In genomic region chr4:118401918-118402317, GRCm38 (mm10) we compare ENCODE assay signal across 26 mouse cellular contexts. TPM values are rescaled to one million over a fixed set of nuclear protein-coding genes. Genes with fewer than 3 reads are reported as not detected.
DNase-seq lines count a peak whose midpoint lies in the region; ATAC-seq and TF ChIP-seq lines count a peak whose summit lies in the region.
"Had no signal": no experiment of that assay in that cellular context is flagged by ENCODE, and none has a peak within 500 bp of the region (broad histone marks: within the 10 kb centered on the region; RNA-seq: fewer than 3 reads in every experiment).

No protein-coding gene starts in this region.

- H3K9ac ChIP-seq in heart, embryonic 16.5 days (ENCODE audit: low read length), result no peak overlapping the region
- no peak overlapping the region for H3K9ac ChIP-seq in liver, embryonic 14.5 days (replicated peaks)
- no peak overlapping the region for H3K9ac ChIP-seq in hindbrain, embryonic 11.5 days (ENCODE audit: low read depth, low read length)
- H3K9ac ChIP-seq: hindbrain, embryonic 12.5 days; kidney, embryonic 15.5 days; limb, embryonic 12.5 days; lung, embryonic 15.5 days; neural tube, embryonic 15.5 days had no signal

- WGBS in heart, embryonic 16.5 days, result 62% methylated on average over 5 of the region's 5 CpGs
- 34% methylated on average over 5 of the region's 5 CpGs for WGBS in liver, embryonic 14.5 days (ENCODE audit: insufficient replicate concordance)
- WGBS in hindbrain, embryonic 11.5 days, result 89% methylated on average over 5 of the region's 5 CpGs

- H3K27ac ChIP-seq in heart, embryonic 16.5 days (ENCODE audit: low read length), result 0 out of 2 replicates have a peak overlapping the region, but pooled peaks have one; percentile 18
- H3K27ac ChIP-seq in liver, embryonic 14.5 days, result no peak overlapping the region
- no peak overlapping the region for H3K27ac ChIP-seq in hindbrain, embryonic 11.5 days (ENCODE audit: low read depth, low read length)
- H3K27ac ChIP-seq: heart, adult 2 months; hindbrain, embryonic 12.5 days; kidney, embryonic 15.5 days; limb, embryonic 12.5 days; lung, embryonic 15.5 days; midbrain, embryonic 10.5 days; neural tube, embryonic 15.5 days had no signal

- H3K36me3 ChIP-seq in heart, embryonic 16.5 days (ENCODE audit: control insufficient read depth, insufficient read depth), result peaks cover 63% of the 10 kb centered on the region
- H3K36me3 ChIP-seq in liver, embryonic 14.5 days (replicated peaks; ENCODE audit: control insufficient read depth, insufficient read depth, low read depth), result peaks cover 19% of the 10 kb centered on the region
- H3K36me3 ChIP-seq in hindbrain, embryonic 11.5 days (ENCODE audit: control insufficient read depth, insufficient read depth, low read length), result 0 out of 2 replicates have a peak, but pooled peaks cover 6% of the 10 kb centered on the region

- ATAC-seq in heart, embryonic 16.5 days (replicated peaks; ENCODE audit: extremely low read depth, insufficient read depth, low FRiP score), result no peak
- ATAC-seq in erythroblast, adult 5-6 weeks (replicated peaks; ENCODE audit: low FRiP score, poor library complexity, severe bottlenecking), result peak; percentile 26; the same call in 1 of the 2 replicates
- peak; percentile 81 for ATAC-seq in liver, embryonic 14.5 days (ENCODE audit: insufficient read depth)
- no peak for ATAC-seq in hindbrain, embryonic 11.5 days (ENCODE audit: low FRiP score)
- ATAC-seq: activated CD4-positive, CD25-positive, alpha-beta regulatory T cell, adult 4 months had no signal

- no peaks in the 10 kb centered on the region for H3K9me3 ChIP-seq in heart, embryonic 16.5 days (replicated peaks; ENCODE audit: control insufficient read depth, low read length)
- no peaks in the 10 kb centered on the region for H3K9me3 ChIP-seq in liver, embryonic 14.5 days (ENCODE audit: control insufficient read depth, low read length)
- H3K9me3 ChIP-seq in hindbrain, embryonic 11.5 days (ENCODE audit: control insufficient read depth, low read length), result no peaks in the 10 kb centered on the region
- H3K9me3 ChIP-seq: hindbrain, embryonic 12.5 days; kidney, embryonic 15.5 days; limb, embryonic 12.5 days; lung, embryonic 15.5 days; midbrain, embryonic 10.5 days; neural tube, embryonic 15.5 days had no signal

- TF ChIP-seq CTCF in liver, embryonic 14.5 days (IDR thresholded peaks at IDR 0.05; ENCODE audit: low read depth), result no peak

- peak; percentile 59 for TF ChIP-seq EP300 in liver, embryonic 14.5 days (IDR thresholded peaks at IDR 0.05; ENCODE audit: low read depth)

- no peaks in the 10 kb centered on the region for H3K27me3 ChIP-seq in heart, embryonic 16.5 days (ENCODE audit: control insufficient read depth, insufficient read depth, low read length)
- no peaks in the 10 kb centered on the region for H3K27me3 ChIP-seq in liver, embryonic 14.5 days (ENCODE audit: control insufficient read depth, insufficient read depth, low read length)
- no peaks in the 10 kb centered on the region for H3K27me3 ChIP-seq in hindbrain, embryonic 11.5 days (ENCODE audit: control insufficient read depth, insufficient read depth, low read length)
- H3K27me3 ChIP-seq: hindbrain, embryonic 12.5 days; kidney, embryonic 15.5 days; limb, embryonic 12.5 days; lung, embryonic 15.5 days; neural tube, embryonic 15.5 days had no signal

- DNase-seq in adrenal gland, adult (ENCODE audit: inconsistent age in 2 of 2, low spot score in 1 of 2), result peak; percentile 37 to 76
- no peak for DNase-seq in adrenal gland, postnatal 10 days
- no peak for DNase-seq in heart, adult 9 months (ENCODE audit: low spot score in 2 of 2)
- DNase-seq in liver, embryonic 14.5 days (ENCODE audit: low read depth in 3 of 3, low spot score in 3 of 3), result peak in 2 of 3 experiments; percentile 34 to 45
- no peak for DNase-seq in retina, postnatal 1 day
- no peak for DNase-seq in hindbrain, embryonic 11.5 days (ENCODE audit: low spot score)
- DNase-seq: cerebellum, adult 8-10 months; cerebellum, postnatal 36 days; gastrocnemius, postnatal 36 days; heart, adult 2 months; kidney, adult 11 months; kidney, postnatal 36 days; layer of hippocampus, postnatal 36 days; lung, postnatal 4 days; thymus, adult 18-20 months; thymus, postnatal 36 days had no signal

- no peak overlapping the region for H3K4me2 ChIP-seq in heart, embryonic 16.5 days (ENCODE audit: low read depth, low read length)
- H3K4me2 ChIP-seq in liver, embryonic 14.5 days (ENCODE audit: low read depth), result no peak overlapping the region
- H3K4me2 ChIP-seq in hindbrain, embryonic 11.5 days (replicated peaks; ENCODE audit: low read depth, low read length), result no peak overlapping the region
- H3K4me2 ChIP-seq: hindbrain, embryonic 12.5 days; kidney, embryonic 15.5 days; limb, embryonic 12.5 days; lung, embryonic 15.5 days; neural tube, embryonic 15.5 days had no signal

- no peaks in the 10 kb centered on the region; the same call in 1 of the 2 replicates for H3K4me1 ChIP-seq in heart, embryonic 16.5 days (ENCODE audit: control insufficient read depth, insufficient read depth, low read length)
- peaks cover 0 to 9% of the 10 kb centered on the region in 2 experiments; a peak in 2 of 4 replicates for H3K4me1 ChIP-seq in liver, embryonic 14.5 days (replicated peaks; ENCODE audit: control insufficient read depth in 2 of 2, insufficient read depth in 2 of 2, low read length in 1 of 2)
- H3K4me1 ChIP-seq in hindbrain, embryonic 11.5 days (replicated peaks; ENCODE audit: control insufficient read depth, insufficient read depth, low read length), result no peaks in the 10 kb centered on the region
- H3K4me1 ChIP-seq: hindbrain, embryonic 12.5 days; kidney, embryonic 15.5 days; limb, embryonic 12.5 days; lung, embryonic 15.5 days; midbrain, embryonic 10.5 days; neural tube, embryonic 15.5 days had no signal

- no peak overlapping the region for H3K4me3 ChIP-seq in heart, embryonic 16.5 days (ENCODE audit: low read length)
- H3K4me3 ChIP-seq in liver, embryonic 14.5 days (ENCODE audit: insufficient read depth in 1 of 2, low read depth in 2 of 2, low read length in 2 of 2), result no peak overlapping the region
- no peak overlapping the region for H3K4me3 ChIP-seq in hindbrain, embryonic 11.5 days (ENCODE audit: low read depth, low read length)
- H3K4me3 ChIP-seq: heart, adult 2 months; hindbrain, embryonic 12.5 days; kidney, embryonic 15.5 days; limb, embryonic 12.5 days; lung, embryonic 15.5 days; midbrain, embryonic 10.5 days; neural tube, embryonic 15.5 days had no signal

RNA-seq across cellular contexts. Expression of gene Szt2, which starts 7.2 kb away (rescaled TPM):
- total RNA-seq in adrenal gland, postnatal 10 days (2021), result 10 to 100 TPM; 13.1 to 26.3 TPM
- 5.3 and 5.5 TPM in 2 replicates for polyA plus RNA-seq in heart, embryonic 16.5 days (2015; fragmentation: Nextera tagmentation; extraction: Ambion mirVana)
- 13.3 and 14.2 TPM in 2 replicates for total RNA-seq in erythroblast, adult 5-6 weeks (2015; ENCODE audit: low replicate concordance)
- total RNA-seq in erythroblast, adult 5-6 weeks (2017; ENCODE audit: low replicate concordance), result 14.1 and 21.6 TPM in 2 replicates
- 5.8 and 5.9 TPM in 2 replicates for polyA plus RNA-seq in liver, embryonic 14.5 days (2012; rRNA removed)
- 2.2 and 2.6 TPM in 2 replicates for polyA plus RNA-seq in liver, embryonic 14.5 days (2014; fragmentation: Nextera tagmentation; extraction: Ambion mirVana)
- 9.3 and 12.9 TPM in 2 replicates for polyA plus RNA-seq in hindbrain, embryonic 11.5 days (2014; fragmentation: Nextera tagmentation; extraction: Ambion mirVana)

RNA-seq across cellular contexts. Expression of gene Med8, which starts 7.2 kb away (rescaled TPM):
- total RNA-seq in adrenal gland, postnatal 10 days (2021), result 10 to 100 TPM; 63.3 to 73.5 TPM
- polyA plus RNA-seq in heart, embryonic 16.5 days (2015; fragmentation: Nextera tagmentation; extraction: Ambion mirVana), result 67.8 and 70.6 TPM in 2 replicates
- total RNA-seq in erythroblast, adult 5-6 weeks (2015; ENCODE audit: low replicate concordance), result 30.0 and 32.2 TPM in 2 replicates
- 37.6 and 66.2 TPM in 2 replicates for total RNA-seq in erythroblast, adult 5-6 weeks (2017; ENCODE audit: low replicate concordance)
- 33.5 and 50.2 TPM in 2 replicates for polyA plus RNA-seq in liver, embryonic 14.5 days (2012; rRNA removed)
- polyA plus RNA-seq in liver, embryonic 14.5 days (2014; fragmentation: Nextera tagmentation; extraction: Ambion mirVana), result 69.1 and 73.8 TPM in 2 replicates
- polyA plus RNA-seq in hindbrain, embryonic 11.5 days (2014; fragmentation: Nextera tagmentation; extraction: Ambion mirVana), result 154 and 158 TPM in 2 replicates

RNA-seq across cellular contexts. Expression of gene Elovl1, which starts 26.0 kb away (rescaled TPM):
- total RNA-seq in adrenal gland, postnatal 10 days (2021), result 10 to 100 TPM; 53.2 to 56.5 TPM
- polyA plus RNA-seq in heart, embryonic 16.5 days (2015; fragmentation: Nextera tagmentation; extraction: Ambion mirVana), result 66.5 and 69.4 TPM in 2 replicates
- total RNA-seq in erythroblast, adult 5-6 weeks (2015; ENCODE audit: low replicate concordance), result 15.2 and 35.9 TPM in 2 replicates
- total RNA-seq in erythroblast, adult 5-6 weeks (2017; ENCODE audit: low replicate concordance), result 21.7 and 22.0 TPM in 2 replicates
- 88.1 and 113 TPM in 2 replicates for polyA plus RNA-seq in liver, embryonic 14.5 days (2012; rRNA removed)
- 87.1 and 88.0 TPM in 2 replicates for polyA plus RNA-seq in liver, embryonic 14.5 days (2014; fragmentation: Nextera tagmentation; extraction: Ambion mirVana)
- polyA plus RNA-seq in hindbrain, embryonic 11.5 days (2014; fragmentation: Nextera tagmentation; extraction: Ambion mirVana), result 42.1 and 46.8 TPM in 2 replicates

RNA-seq across cellular contexts. Expression of gene Cdc20, which starts 35.2 kb away (rescaled TPM):
- total RNA-seq in adrenal gland, postnatal 10 days (2021), result 10 to 100 TPM; 23.2 to 28.9 TPM
- polyA plus RNA-seq in heart, embryonic 16.5 days (2015; fragmentation: Nextera tagmentation; extraction: Ambion mirVana), result 189 and 195 TPM in 2 replicates
- 25.1 and 32.5 TPM in 2 replicates for total RNA-seq in erythroblast, adult 5-6 weeks (2015; ENCODE audit: low replicate concordance)
- 30.8 and 46.6 TPM in 2 replicates for total RNA-seq in erythroblast, adult 5-6 weeks (2017; ENCODE audit: low replicate concordance)
- 99.0 and 109 TPM in 2 replicates for polyA plus RNA-seq in liver, embryonic 14.5 days (2012; rRNA removed)
- polyA plus RNA-seq in liver, embryonic 14.5 days (2014; fragmentation: Nextera tagmentation; extraction: Ambion mirVana), result 147 and 167 TPM in 2 replicates
- 236 and 259 TPM in 2 replicates for polyA plus RNA-seq in hindbrain, embryonic 11.5 days (2014; fragmentation: Nextera tagmentation; extraction: Ambion mirVana)

RNA-seq across cellular contexts. Expression of gene Mpl, which starts 55.4 kb away (rescaled TPM):
- total RNA-seq in adrenal gland, postnatal 10 days (2021), result under 1 TPM; 0.15 to 0.30 TPM
- polyA plus RNA-seq in heart, embryonic 16.5 days (2015; fragmentation: Nextera tagmentation; extraction: Ambion mirVana), result 0.88 and 1.2 TPM in 2 replicates
- total RNA-seq in erythroblast, adult 5-6 weeks (2015; ENCODE audit: low replicate concordance), result 3.6 TPM in 1 of 2 replicates, not detected in the other
- total RNA-seq in erythroblast, adult 5-6 weeks (2017; ENCODE audit: low replicate concordance), result 1.1 TPM in 1 of 2 replicates, not detected in the other
- 5.6 and 5.7 TPM in 2 replicates for polyA plus RNA-seq in liver, embryonic 14.5 days (2012; rRNA removed)
- polyA plus RNA-seq in liver, embryonic 14.5 days (2014; fragmentation: Nextera tagmentation; extraction: Ambion mirVana), result 6.3 and 9.0 TPM in 2 replicates
- polyA plus RNA-seq in hindbrain, embryonic 11.5 days (2014; fragmentation: Nextera tagmentation; extraction: Ambion mirVana), result 1.3 and 1.5 TPM in 2 replicates
- total RNA-seq: gastrocnemius, adult 18-20 months; gastrocnemius, postnatal 36 days; layer of hippocampus, postnatal 36 days had no signal
- polyA plus RNA-seq: activated CD4-positive, CD25-positive, alpha-beta regulatory T cell, adult 4 months had no signal

Comparison
In these comparisons a context has a peak if more than half of its experiments do, and no peak if none do; other contexts are left out.
1. DNase-seq: peak in adrenal gland, adult (2 of 2) and liver, embryonic 14.5 days (2 of 3); none in adrenal gland, postnatal 10 days (single experiment), heart, adult 9 months (0 of 2), retina, postnatal 1 day (single experiment) and hindbrain, embryonic 11.5 days (single experiment).
2. ATAC-seq: peak in erythroblast, adult 5-6 weeks (single experiment) and liver, embryonic 14.5 days (single experiment); none in heart, embryonic 16.5 days (single experiment) and hindbrain, embryonic 11.5 days (single experiment).